Mouse (Mus musculus): ENCODE data around the gene Tulp4. TPM values are rescaled to one million over a fixed set of nuclear protein-coding genes. Genes with fewer than 3 reads are reported as not detected.
A peak's percentile ranks its signal among the peaks of the same experiment; 100 is the strongest.

Gene Tulp4
- polyA plus RNA-seq (2012; rRNA removed): 55.0 and 66.1 TPM in 2 replicates
- polyA plus RNA-seq (2014; fragmentation: Nextera tagmentation; extraction: Ambion mirVana): 92.0 and 96.8 TPM in 2 replicates

DNA sequence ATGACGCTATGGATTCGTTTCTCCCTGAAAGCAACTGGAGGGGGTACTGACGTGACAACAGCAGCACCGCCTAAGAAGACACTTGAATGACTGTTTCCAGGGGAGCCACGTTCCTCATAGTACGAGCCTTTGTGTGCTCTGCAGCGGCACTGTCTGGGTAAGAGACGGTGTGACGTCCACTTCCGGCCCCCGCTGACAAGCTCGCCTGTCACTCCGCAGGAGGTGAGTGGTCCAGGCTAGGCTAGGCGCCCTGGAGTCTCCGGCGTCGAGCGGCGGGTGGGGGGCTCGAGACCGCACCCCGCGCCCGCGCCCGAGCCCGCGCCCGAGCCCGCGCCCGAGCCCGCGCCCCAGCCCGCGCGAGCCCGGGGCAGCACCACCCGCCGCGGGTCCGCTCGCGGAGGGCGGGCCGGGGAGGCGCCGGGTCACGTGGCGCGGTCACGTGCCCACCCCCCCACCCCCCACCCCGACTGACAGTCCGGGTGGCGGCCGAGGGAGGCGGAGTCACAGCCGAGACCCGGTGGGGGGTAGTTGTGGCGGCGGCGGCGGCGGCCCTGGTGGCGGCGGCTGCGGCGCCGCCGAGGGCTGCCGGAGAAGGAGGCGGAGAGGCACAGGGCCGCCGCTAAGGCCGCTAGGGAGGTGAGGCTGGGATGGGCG, at the start of gene Tulp4:
Gene Tulp4, plus strand, starts transcription at position 77 of the 654 bp plus-strand sequence.
- Histone ChIP-seq H3K9ac (ENCODE audit: low read depth, low read length, severe bottlenecking) (peak within 1 kb of the TSS; percentile 97), H3K27me3 (ENCODE audit: control insufficient read depth, insufficient read depth, low read length) (no peaks in the 10 kb centered on the region), H3K4me1 (ENCODE audit: control insufficient read depth, insufficient read depth, low read length) (peaks cover 14% of the 10 kb centered on the region), H3K4me3 (replicated peaks; ENCODE audit: low read length) (peak within 1 kb of the TSS; percentile 64), H3K4me2 (replicated peaks; ENCODE audit: low read depth, low read length, severe bottlenecking) (peak within 1 kb of the TSS; percentile 73), H3K27ac (replicated peaks; ENCODE audit: low read depth, low read length) (peak within 1 kb of the TSS; percentile 96), H3K36me3 (ENCODE audit: control insufficient read depth, insufficient read depth, low read length) (peaks cover 5% of the 10 kb centered on the region; the same call in 1 of the 2 replicates), H3K9me3 (ENCODE audit: control insufficient read depth, low read length) (no peaks in the 10 kb centered on the region)
- peak; percentile 81 for DNase-seq (ENCODE audit: low spot score)
- WGBS: 0% methylated on average over 15 of the region's 76 CpGs
- peak; percentile 77; the same call in 1 of the 2 replicates for TF ChIP-seq POLR2A (IDR thresholded peaks at IDR 0.05; ENCODE audit: borderline replicate concordance, extremely low read depth, insufficient read depth, insufficient read length)
- ATAC-seq (ENCODE audit: low FRiP score, low read depth): peak; percentile 95

DNA sequence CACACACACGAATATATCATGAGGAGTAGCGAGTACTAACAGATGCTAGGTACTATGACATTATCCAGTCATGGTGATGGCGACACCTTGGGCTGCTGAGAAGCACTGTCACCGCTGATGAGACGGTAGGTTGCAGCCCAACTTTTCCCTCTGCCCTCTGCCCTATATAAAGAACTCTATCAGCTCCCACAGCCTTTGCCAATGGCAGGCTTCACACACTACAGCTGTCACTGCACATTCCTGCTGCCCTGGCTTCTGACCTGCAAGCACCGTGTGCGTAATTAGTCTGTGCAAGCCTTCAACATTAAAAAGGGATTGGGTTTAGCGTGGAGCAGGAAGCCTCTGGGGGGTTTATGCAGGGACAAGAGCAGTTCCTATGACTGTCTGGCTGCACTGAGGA, 43.4 kb upstream of the Tulp4 start:
- Histone ChIP-seq H3K27ac (replicated peaks; ENCODE audit: low read depth, low read length) (no peak overlapping the region), H3K4me2 (replicated peaks; ENCODE audit: low read depth, low read length, severe bottlenecking) (no peak overlapping the region), H3K4me1 (ENCODE audit: control insufficient read depth, insufficient read depth, low read length) (no peaks in the 10 kb centered on the region), H3K27me3 (ENCODE audit: control insufficient read depth, insufficient read depth, low read length) (no peaks in the 10 kb centered on the region), H3K36me3 (ENCODE audit: control insufficient read depth, insufficient read depth, low read length) (peaks cover 33% of the 10 kb centered on the region), H3K9me3 (ENCODE audit: control insufficient read depth, low read length) (no peaks in the 10 kb centered on the region), H3K9ac (ENCODE audit: low read depth, low read length, severe bottlenecking) (no peak overlapping the region), H3K4me3 (replicated peaks; ENCODE audit: low read length) (no peak overlapping the region)
- DNase-seq (ENCODE audit: low spot score): no peak
- WGBS: 75% methylated on average over 8 of the region's 8 CpGs
- no peak for TF ChIP-seq POLR2A (IDR thresholded peaks at IDR 0.05; ENCODE audit: borderline replicate concordance, extremely low read depth, insufficient read depth, insufficient read length)
- ATAC-seq (ENCODE audit: low FRiP score, low read depth): no peak

- H3K9me3 ChIP-seq (ENCODE audit: control insufficient read depth, low read length): no peaks in the 10 kb centered on the region
- no peaks in the 10 kb centered on the region for H3K27me3 ChIP-seq (ENCODE audit: control insufficient read depth, insufficient read depth, low read length)
- ATAC-seq (ENCODE audit: low FRiP score, low read depth) (no peak), DNase-seq (ENCODE audit: low spot score) (no peak)
- 83% methylated on average over 5 of the region's 5 CpGs for WGBS
- H3K4me2 ChIP-seq (replicated peaks; ENCODE audit: low read depth, low read length, severe bottlenecking): no peak overlapping the region
- no peak for TF ChIP-seq POLR2A (IDR thresholded peaks at IDR 0.05; ENCODE audit: borderline replicate concordance, extremely low read depth, insufficient read depth, insufficient read length)
- no peak overlapping the region for H3K27ac ChIP-seq (replicated peaks; ENCODE audit: low read depth, low read length)
- no peak overlapping the region for H3K4me3 ChIP-seq (replicated peaks; ENCODE audit: low read length)
- no peak overlapping the region for H3K9ac ChIP-seq (ENCODE audit: low read depth, low read length, severe bottlenecking)
- no peaks in the 10 kb centered on the region for H3K4me1 ChIP-seq (ENCODE audit: control insufficient read depth, insufficient read depth, low read length)
- H3K36me3 ChIP-seq (ENCODE audit: control insufficient read depth, insufficient read depth, low read length): peaks cover 33% of the 10 kb centered on the region
Measured at GRCm38 (mm10) chr17:6063532-6063931, 42.7 kb upstream of the Tulp4 start.

GRCm38 (mm10) chr17:6066021-6066420, 40.2 kb upstream of the Tulp4 start:
- no peak for TF ChIP-seq POLR2A (IDR thresholded peaks at IDR 0.05; ENCODE audit: borderline replicate concordance, extremely low read depth, insufficient read depth, insufficient read length)
- Histone ChIP-seq H3K4me2 (replicated peaks; ENCODE audit: low read depth, low read length, severe bottlenecking) (no peak overlapping the region), H3K36me3 (ENCODE audit: control insufficient read depth, insufficient read depth, low read length) (peaks cover 45% of the 10 kb centered on the region), H3K4me1 (ENCODE audit: control insufficient read depth, insufficient read depth, low read length) (no peaks in the 10 kb centered on the region), H3K27me3 (ENCODE audit: control insufficient read depth, insufficient read depth, low read length) (no peaks in the 10 kb centered on the region), H3K4me3 (replicated peaks; ENCODE audit: low read length) (no peak overlapping the region), H3K27ac (replicated peaks; ENCODE audit: low read depth, low read length) (no peak overlapping the region), H3K9ac (ENCODE audit: low read depth, low read length, severe bottlenecking) (no peak overlapping the region), H3K9me3 (ENCODE audit: control insufficient read depth, low read length) (no peaks in the 10 kb centered on the region)
- ATAC-seq (ENCODE audit: low FRiP score, low read depth): no peak
- DNase-seq (ENCODE audit: low spot score): no peak
- 83% methylated on average over 2 of the region's 2 CpGs for WGBS

GRCm38 (mm10) chr17:6067613-6068012, 38.6 kb upstream of the Tulp4 start:
- no peak overlapping the region for H3K27ac ChIP-seq (replicated peaks; ENCODE audit: low read depth, low read length)
- no peak for TF ChIP-seq POLR2A (IDR thresholded peaks at IDR 0.05; ENCODE audit: borderline replicate concordance, extremely low read depth, insufficient read depth, insufficient read length)
- no peak overlapping the region for H3K9ac ChIP-seq (ENCODE audit: low read depth, low read length, severe bottlenecking)
- DNase-seq (ENCODE audit: low spot score) (no peak), ATAC-seq (ENCODE audit: low FRiP score, low read depth) (no peak)
- H3K4me2 ChIP-seq (replicated peaks; ENCODE audit: low read depth, low read length, severe bottlenecking): no peak overlapping the region
- no peak overlapping the region for H3K4me3 ChIP-seq (replicated peaks; ENCODE audit: low read length)
- H3K27me3 ChIP-seq (ENCODE audit: control insufficient read depth, insufficient read depth, low read length): no peaks in the 10 kb centered on the region
- 94% methylated on average over 7 of the region's 7 CpGs for WGBS
- H3K4me1 ChIP-seq (ENCODE audit: control insufficient read depth, insufficient read depth, low read length): no peaks in the 10 kb centered on the region
- H3K9me3 ChIP-seq (ENCODE audit: control insufficient read depth, low read length): no peaks in the 10 kb centered on the region
- peaks cover 49% of the 10 kb centered on the region for H3K36me3 ChIP-seq (ENCODE audit: control insufficient read depth, insufficient read depth, low read length)

All from limb, embryonic 14.5 days (tissue).